28 mouse cellular contexts compared by ENCODE assay signal in the genomic region with DNA sequence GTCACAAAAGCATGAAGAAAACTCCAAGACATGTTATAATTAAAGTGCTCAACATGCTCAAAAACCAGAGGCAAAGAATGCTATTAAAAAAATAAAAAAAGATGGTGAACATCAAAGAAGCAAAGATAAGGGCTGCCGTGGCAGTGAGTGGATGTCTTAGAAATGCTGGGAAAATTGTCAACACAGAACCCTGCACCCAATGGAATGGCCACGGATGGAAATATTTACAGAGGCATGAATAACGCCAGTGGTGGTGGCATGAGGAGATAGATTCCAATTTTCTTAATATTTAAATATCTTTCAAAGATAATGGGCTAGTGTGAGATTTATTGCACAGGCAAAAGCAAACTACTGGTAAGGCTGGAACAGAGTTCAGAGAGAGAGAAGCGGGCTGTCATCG.
"Had no signal": no experiment of that assay in that cellular context is flagged by ENCODE, and none has a peak within 500 bp of the region (broad histone marks: within the 10 kb centered on the region; RNA-seq: fewer than 3 reads in every experiment).

No protein-coding gene starts in this region.

- DNase-seq: cerebellum, adult 2 months; cerebellum, adult 8-10 months; cerebellum, adult 9-10 months; cerebellum, adult 9-11 months; cerebellum, postnatal 10 days; cerebellum, postnatal 14 days; cerebellum, postnatal 25 days; cerebellum, postnatal 36 days; embryo, embryonic 11 days; forebrain, postnatal 0 days; gastrocnemius, adult 2 months; gastrocnemius, postnatal 10 days; gastrocnemius, postnatal 14 days; gastrocnemius, postnatal 25 days; gastrocnemius, postnatal 36 days; heart, adult 11 months; heart, adult 18-20 months had no signal

- H3K4me2 ChIP-seq: embryonic facial prominence, embryonic 12.5 days; embryonic facial prominence, embryonic 13.5 days; embryonic facial prominence, embryonic 15.5 days; forebrain, embryonic 12.5 days; forebrain, embryonic 13.5 days; forebrain, embryonic 15.5 days had no signal

- H3K36me3 ChIP-seq: embryonic facial prominence, embryonic 10.5 days; embryonic facial prominence, embryonic 12.5 days; embryonic facial prominence, embryonic 13.5 days; embryonic facial prominence, embryonic 15.5 days; forebrain, embryonic 10.5 days; forebrain, embryonic 12.5 days; forebrain, embryonic 15.5 days had no signal

- H3K4me1 ChIP-seq: embryonic facial prominence, embryonic 10.5 days; embryonic facial prominence, embryonic 12.5 days; embryonic facial prominence, embryonic 13.5 days; embryonic facial prominence, embryonic 15.5 days; forebrain, embryonic 15.5 days had no signal

- H3K27me3 ChIP-seq: embryonic facial prominence, embryonic 12.5 days; embryonic facial prominence, embryonic 13.5 days; embryonic facial prominence, embryonic 15.5 days; forebrain, embryonic 12.5 days; forebrain, embryonic 13.5 days; forebrain, embryonic 15.5 days had no signal

- H3K9ac ChIP-seq: embryonic facial prominence, embryonic 12.5 days; embryonic facial prominence, embryonic 13.5 days; embryonic facial prominence, embryonic 15.5 days; forebrain, embryonic 12.5 days; forebrain, embryonic 13.5 days; forebrain, embryonic 15.5 days; forebrain, postnatal 0 days had no signal

- H3K27ac ChIP-seq: embryonic facial prominence, embryonic 10.5 days; embryonic facial prominence, embryonic 12.5 days; embryonic facial prominence, embryonic 13.5 days; embryonic facial prominence, embryonic 15.5 days; forebrain, embryonic 10.5 days; forebrain, embryonic 12.5 days; forebrain, embryonic 13.5 days; forebrain, embryonic 15.5 days; gastrocnemius, adult 2 months had no signal

- H3K4me3 ChIP-seq: embryonic facial prominence, embryonic 10.5 days; embryonic facial prominence, embryonic 12.5 days; embryonic facial prominence, embryonic 13.5 days; embryonic facial prominence, embryonic 15.5 days; erythroblast, embryonic 14.5 days; forebrain, embryonic 10.5 days; forebrain, embryonic 12.5 days; forebrain, embryonic 13.5 days; forebrain, embryonic 15.5 days; gastrocnemius, adult 2 months had no signal

- ATAC-seq: forebrain, embryonic 13.5 days; forebrain, embryonic 14.5 days; forebrain, embryonic 15.5 days; forebrain, embryonic 16.5 days; forebrain, postnatal 0 days had no signal

- H3K9me3 ChIP-seq: embryonic facial prominence, embryonic 10.5 days; embryonic facial prominence, embryonic 12.5 days; embryonic facial prominence, embryonic 13.5 days; forebrain, embryonic 10.5 days; forebrain, embryonic 12.5 days; forebrain, embryonic 13.5 days; forebrain, embryonic 15.5 days had no signal
